Mouse (Mus musculus) ES-Bruce4 (cell line): ENCODE data around the gene Slc39a11.

Source experiments
- EP300 ChIP-seq: IDR thresholded peaks from 2 replicates; pipeline ENCODE4 v1.6.1; 2011; ENCODE audit warnings: low read depth, low read length; ENCODE audit not compliant: insufficient read depth
- POLR2A ChIP-seq: IDR thresholded peaks from one replicate; pipeline ENCODE4 v1.8.1; 2011; ENCODE audit warnings: low read length; ENCODE audit not compliant: insufficient read depth

GRCm38 (mm10) chr11:113537199-113537586 is 112.7 kb downstream of the Slc39a11 start:
- no peak for TF ChIP-seq POLR2A
- TF ChIP-seq EP300 = no peak
